Mouse (Mus musculus): ENCODE results near the gene D430041D05Rik. TPM values are rescaled to one million over a fixed set of nuclear protein-coding genes. Genes with fewer than 3 reads are reported as not detected.
A peak's percentile ranks its signal among the peaks of the same experiment; 100 is the strongest.

D430041D05Rik gene
- polyA plus RNA-seq, 1 experiment from 2014 or later, result 11.8 TPM

- no peak for ATAC-seq (replicated peaks)
- H3K36me3 ChIP-seq, result no peaks in the 10 kb centered on the region
- H3K27me3 ChIP-seq, result no peaks in the 10 kb centered on the region
- H3K4me3 ChIP-seq, result no peak overlapping the region
- H3K27ac ChIP-seq (replicated peaks), result no peak overlapping the region
- no peaks in the 10 kb centered on the region for H3K9me3 ChIP-seq
- WGBS, result 67% methylated on average over 4 of the region's 4 CpGs
- peaks cover 16% of the 10 kb centered on the region for H3K4me1 ChIP-seq
- no peak overlapping the region for H3K4me2 ChIP-seq (replicated peaks)
- H3K9ac ChIP-seq (replicated peaks), result no peak overlapping the region
Measured at GRCm38 (mm10) chr2:104307102-104307501, 103.7 kb downstream of the D430041D05Rik start.

GRCm38 (mm10) chr2:104305722-104306121 is 105.1 kb downstream of the D430041D05Rik start:
- Histone ChIP-seq H3K27me3 (no peaks in the 10 kb centered on the region), H3K36me3 (no peaks in the 10 kb centered on the region), H3K9ac (replicated peaks) (no peak overlapping the region), H3K4me1 (peaks cover 16% of the 10 kb centered on the region), H3K27ac (replicated peaks) (peak overlapping the region; percentile 33; the same call in 1 of the 2 replicates), H3K9me3 (no peaks in the 10 kb centered on the region), H3K4me3 (no peak overlapping the region), H3K4me2 (replicated peaks) (no peak overlapping the region)
- 68% methylated on average over 5 of the region's 5 CpGs for WGBS
- ATAC-seq (replicated peaks), result no peak

- H3K4me2 ChIP-seq (replicated peaks), result no peak overlapping the region
- H3K9me3 ChIP-seq, result no peaks in the 10 kb centered on the region
- no peak for ATAC-seq (replicated peaks)
- no peaks in the 10 kb centered on the region for H3K36me3 ChIP-seq
- WGBS, result 62% methylated on average over 1 of the region's 1 CpGs
- H3K9ac ChIP-seq (replicated peaks), result no peak overlapping the region
- H3K27ac ChIP-seq (replicated peaks), result no peak overlapping the region
- no peaks in the 10 kb centered on the region for H3K4me1 ChIP-seq
- no peaks in the 10 kb centered on the region for H3K27me3 ChIP-seq
- H3K4me3 ChIP-seq, result no peak overlapping the region
Measured at GRCm38 (mm10) chr2:104299912-104300311, 110.9 kb downstream of the D430041D05Rik start.

GRCm38 (mm10) chr2:104299160-104299559 is 111.7 kb downstream of the D430041D05Rik start:
- H3K27ac ChIP-seq (replicated peaks), result no peak overlapping the region
- ATAC-seq (replicated peaks), result no peak
- no peaks in the 10 kb centered on the region for H3K36me3 ChIP-seq
- no peak overlapping the region for H3K4me3 ChIP-seq
- no peak overlapping the region for H3K9ac ChIP-seq (replicated peaks)
- no peaks in the 10 kb centered on the region for H3K4me1 ChIP-seq
- no peak overlapping the region for H3K4me2 ChIP-seq (replicated peaks)
- H3K27me3 ChIP-seq, result no peaks in the 10 kb centered on the region
- H3K9me3 ChIP-seq, result no peaks in the 10 kb centered on the region
- 26% methylated on average over 7 of the region's 7 CpGs for WGBS

- WGBS, result 79% methylated on average over 3 of the region's 3 CpGs
- Histone ChIP-seq H3K9ac (replicated peaks) (no peak overlapping the region), H3K4me1 (peaks cover 9% of the 10 kb centered on the region), H3K9me3 (no peaks in the 10 kb centered on the region), H3K36me3 (no peaks in the 10 kb centered on the region), H3K27me3 (no peaks in the 10 kb centered on the region), H3K4me2 (replicated peaks) (no peak overlapping the region), H3K4me3 (no peak overlapping the region), H3K27ac (replicated peaks) (no peak overlapping the region)
- ATAC-seq (replicated peaks), result no peak
Measured at GRCm38 (mm10) chr2:104286821-104287220, 124.0 kb downstream of the D430041D05Rik start.

- H3K4me2 ChIP-seq (replicated peaks), result no peak overlapping the region
- 68% methylated on average over 8 of the region's 8 CpGs for WGBS
- no peaks in the 10 kb centered on the region for H3K36me3 ChIP-seq
- peak overlapping the region; percentile 50 for H3K27ac ChIP-seq (replicated peaks)
- peak; percentile 60 for ATAC-seq (replicated peaks)
- no peaks in the 10 kb centered on the region for H3K9me3 ChIP-seq
- H3K4me3 ChIP-seq, result no peak overlapping the region
- peaks cover 9% of the 10 kb centered on the region for H3K4me1 ChIP-seq
- H3K9ac ChIP-seq (replicated peaks), result no peak overlapping the region
- H3K27me3 ChIP-seq, result no peaks in the 10 kb centered on the region
Measured at GRCm38 (mm10) chr2:104283401-104283955, 127.3 kb downstream of the D430041D05Rik start.

- H3K27me3 ChIP-seq, result no peaks in the 10 kb centered on the region
- no peak overlapping the region for H3K4me3 ChIP-seq
- H3K9me3 ChIP-seq, result no peaks in the 10 kb centered on the region
- H3K9ac ChIP-seq (replicated peaks), result no peak overlapping the region
- H3K4me1 ChIP-seq, result peaks cover 9% of the 10 kb centered on the region
- H3K27ac ChIP-seq (replicated peaks), result peak overlapping the region; percentile 50
- WGBS, result 59% methylated on average over 2 of the region's 2 CpGs
- no peaks in the 10 kb centered on the region for H3K36me3 ChIP-seq
- no peak overlapping the region for H3K4me2 ChIP-seq (replicated peaks)
- ATAC-seq (replicated peaks), result peak; percentile 62; the same call in 1 of the 2 replicates
Measured at GRCm38 (mm10) chr2:104282835-104283234, 128.0 kb downstream of the D430041D05Rik start.

- Histone ChIP-seq H3K4me1 (no peaks in the 10 kb centered on the region), H3K9me3 (no peaks in the 10 kb centered on the region), H3K36me3 (no peaks in the 10 kb centered on the region), H3K27ac (replicated peaks) (no peak overlapping the region), H3K9ac (replicated peaks) (no peak overlapping the region), H3K4me3 (no peak overlapping the region), H3K4me2 (replicated peaks) (no peak overlapping the region), H3K27me3 (no peaks in the 10 kb centered on the region)
- ATAC-seq (replicated peaks), result no peak
- 39% methylated on average over 4 of the region's 4 CpGs for WGBS
Measured at GRCm38 (mm10) chr2:104267049-104267448, 143.8 kb downstream of the D430041D05Rik start.

GRCm38 (mm10) chr2:104261741-104262067 is 149.1 kb downstream of the D430041D05Rik start:
- Histone ChIP-seq H3K36me3 (no peaks in the 10 kb centered on the region), H3K4me3 (no peak overlapping the region), H3K27ac (replicated peaks) (no peak overlapping the region), H3K27me3 (no peaks in the 10 kb centered on the region), H3K4me1 (peaks cover under 1% of the 10 kb centered on the region; the same call in 1 of the 2 replicates), H3K9ac (replicated peaks) (no peak overlapping the region), H3K9me3 (no peaks in the 10 kb centered on the region), H3K4me2 (replicated peaks) (no peak overlapping the region)
- WGBS, result 90% methylated on average over 4 of the region's 4 CpGs
- ATAC-seq (replicated peaks), result no peak

GRCm38 (mm10) chr2:104260920-104261740 is 149.7 kb downstream of the D430041D05Rik start:
- Histone ChIP-seq H3K27ac (replicated peaks) (no peak overlapping the region), H3K36me3 (no peaks in the 10 kb centered on the region), H3K27me3 (no peaks in the 10 kb centered on the region), H3K4me1 (peaks cover 5% of the 10 kb centered on the region; the same call in 1 of the 2 replicates), H3K4me3 (no peak overlapping the region), H3K4me2 (replicated peaks) (no peak overlapping the region), H3K9ac (replicated peaks) (no peak overlapping the region), H3K9me3 (no peaks in the 10 kb centered on the region)
- no peak for ATAC-seq (replicated peaks)
- WGBS, result 84% methylated on average over 18 of the region's 18 CpGs

GRCm38 (mm10) chr2:104256585-104256984 is 154.2 kb downstream of the D430041D05Rik start:
- no peaks in the 10 kb centered on the region for H3K9me3 ChIP-seq
- no peak for ATAC-seq (replicated peaks)
- H3K36me3 ChIP-seq, result no peaks in the 10 kb centered on the region
- 61% methylated on average over 15 of the region's 15 CpGs for WGBS
- peaks cover 17% of the 10 kb centered on the region for H3K4me1 ChIP-seq
- no peak overlapping the region for H3K4me2 ChIP-seq (replicated peaks)
- no peaks in the 10 kb centered on the region for H3K27me3 ChIP-seq
- H3K9ac ChIP-seq (replicated peaks), result no peak overlapping the region
- H3K4me3 ChIP-seq, result no peak overlapping the region
- no peak overlapping the region for H3K27ac ChIP-seq (replicated peaks)

GRCm38 (mm10) chr2:104254944-104255343 is 155.9 kb downstream of the D430041D05Rik start:
- Histone ChIP-seq H3K4me3 (no peak overlapping the region), H3K4me1 (peaks cover 27% of the 10 kb centered on the region), H3K36me3 (no peaks in the 10 kb centered on the region), H3K27ac (replicated peaks) (no peak overlapping the region), H3K27me3 (no peaks in the 10 kb centered on the region), H3K4me2 (replicated peaks) (no peak overlapping the region), H3K9ac (replicated peaks) (no peak overlapping the region), H3K9me3 (no peaks in the 10 kb centered on the region)
- no peak for ATAC-seq (replicated peaks)
- WGBS, result 92% methylated on average over 9 of the region's 9 CpGs

Data from forebrain, embryonic 15.5 days (tissue).